Comparison of ENCODE assay signal across 8 mouse cellular contexts in genomic region chr13:34725800-34726476, GRCm38 (mm10). TPM values are rescaled to one million over a fixed set of nuclear protein-coding genes. Genes with fewer than 3 reads are reported as not detected.
DNase-seq lines count a peak whose midpoint lies in the region; ATAC-seq and TF ChIP-seq lines count a peak whose summit lies in the region.

No protein-coding gene starts in this region.

- peak; percentile 13 for TF ChIP-seq CTCF in left cerebral cortex, adult 2 months (IDR thresholded peaks at IDR 0.05)

- H3K4me2 ChIP-seq in hindbrain, embryonic 15.5 days, result peak overlapping the region; percentile 41
- no peak overlapping the region for H3K4me2 ChIP-seq in midbrain, embryonic 13.5 days (replicated peaks)

- peak overlapping the region; percentile 5; the same call in 1 of the 2 replicates for H3K4me3 ChIP-seq in hindbrain, embryonic 15.5 days
- H3K4me3 ChIP-seq in left cerebral cortex, adult 2 months, result peak overlapping the region; percentile 33
- H3K4me3 ChIP-seq in midbrain, embryonic 13.5 days (replicated peaks), result no peak overlapping the region

- no peaks in the 10 kb centered on the region for H3K9me3 ChIP-seq in hindbrain, embryonic 15.5 days
- no peaks in the 10 kb centered on the region; the same call in 1 of the 2 replicates for H3K9me3 ChIP-seq in midbrain, embryonic 13.5 days

- peak; percentile 71 for DNase-seq in adrenal gland, postnatal 10 days
- peak; percentile 75 for DNase-seq in cerebellum, adult 9-11 months
- DNase-seq in gastrocnemius, postnatal 14 days, result peak; percentile 76
- DNase-seq in left cerebral cortex, adult 2 months (ENCODE audit: extremely low spot score in 1 of 2, low spot score in 2 of 2), result peak; percentile 14 to 15
- peak; percentile 61 for DNase-seq in testis, postnatal 14 days (ENCODE audit: low spot score)
- DNase-seq in natural killer cell, adult 2 months (ENCODE audit: low spot score in 2 of 2), result no peak

- peak; percentile 78 for ATAC-seq in hindbrain, embryonic 15.5 days (ENCODE audit: low FRiP score, low read depth)
- ATAC-seq in midbrain, embryonic 13.5 days, result peak; percentile 27; the same call in 1 of the 2 replicates

- no peak overlapping the region for H3K9ac ChIP-seq in hindbrain, embryonic 15.5 days
- H3K9ac ChIP-seq in midbrain, embryonic 13.5 days (replicated peaks), result no peak overlapping the region

- 22% methylated on average over 9 of the region's 9 CpGs for WGBS in hindbrain, embryonic 15.5 days
- WGBS in midbrain, embryonic 13.5 days, result 56% methylated on average over 9 of the region's 9 CpGs

- no peaks in the 10 kb centered on the region for H3K36me3 ChIP-seq in hindbrain, embryonic 15.5 days
- no peaks in the 10 kb centered on the region for H3K36me3 ChIP-seq in midbrain, embryonic 13.5 days

- peak overlapping the region; percentile 60; the same call in 1 of the 2 replicates for H3K27ac ChIP-seq in hindbrain, embryonic 15.5 days (replicated peaks)
- no peak overlapping the region for H3K27ac ChIP-seq in left cerebral cortex, adult 2 months
- H3K27ac ChIP-seq in midbrain, embryonic 13.5 days, result no peak overlapping the region

- intact Hi-C loops in gastrocnemius, postnatal 14 days (cut with DNase I; ENCODE audit: low total_unique reads), result loop anchor here (10.0 kb wide), 1 partner anchor 71 kb away; the partner anchor contains the start of gene Pxdc1
- intact Hi-C loops in left cerebral cortex, adult 2 months (cut with DNase I), result loop anchor here (5.0 kb wide), 2 partner anchors 36 to 74 kb away; partner anchors contain the start of gene Pxdc1

- no peaks in the 10 kb centered on the region for H3K27me3 ChIP-seq in hindbrain, embryonic 15.5 days
- H3K27me3 ChIP-seq in midbrain, embryonic 13.5 days, result no peaks in the 10 kb centered on the region

- H3K4me1 ChIP-seq in hindbrain, embryonic 15.5 days (replicated peaks), result peaks cover 19% of the 10 kb centered on the region
- peaks cover 8% of the 10 kb centered on the region; the same call in 1 of the 2 replicates for H3K4me1 ChIP-seq in midbrain, embryonic 13.5 days (replicated peaks)

RNA-seq across cellular contexts. Expression of gene Fam50b, which starts 8.7 kb away (rescaled TPM):
- total RNA-seq in adrenal gland, postnatal 10 days (2021), result not detected
- not detected for total RNA-seq in gastrocnemius, postnatal 14 days (2021)
- not detected in 2 replicates for polyA plus RNA-seq in hindbrain, embryonic 15.5 days (2015; fragmentation: Nextera tagmentation; extraction: Ambion mirVana)
- not detected for total RNA-seq in left cerebral cortex, adult 2 months (2021)
- not detected in 2 replicates for polyA plus RNA-seq in midbrain, embryonic 13.5 days (2015; fragmentation: Nextera tagmentation; extraction: Ambion mirVana)

Comparison
In these comparisons a context has a peak if more than half of its experiments do, and no peak if none do; other contexts are left out.
1. DNase-seq: peak in adrenal gland, postnatal 10 days (single experiment), cerebellum, adult 9-11 months (single experiment), gastrocnemius, postnatal 14 days (single experiment), left cerebral cortex, adult 2 months (2 of 2) and testis, postnatal 14 days (single experiment); none in natural killer cell, adult 2 months (0 of 2).